Mouse (Mus musculus) forebrain, embryonic 10.5 days (tissue): ENCODE data around the gene Sv2b. TPM values are rescaled to one million over a fixed set of nuclear protein-coding genes. Genes with fewer than 3 reads are reported as not detected.
"Not testable (repeated sequence)": the region's sequence is repeated elsewhere in the genome, so short reads cannot be mapped to it uniquely, and the experiment has no call there.

Experiments used
- DNase-seq: peaks from one replicate; pipeline ENCODE4 v3.0.0-alpha.2; 2017; ENCODE audit warnings: low spot score; ENCODE audit errors: extremely low spot score
- H3K27ac ChIP-seq: fragments of 300-500 bp; sonication (generic); 2 replicates; pipeline ENCODE4 v1.5.1; 2016; ENCODE audit warnings: mild to moderate bottlenecking
- H3K27me3 ChIP-seq: fragments of 300-500 bp; sonication (generic); 2 replicates; pipeline ENCODE4 v1.6.1; 2016; ENCODE audit warnings: mild to moderate bottlenecking; ENCODE audit not compliant: poor library complexity, severe bottlenecking
- H3K36me3 ChIP-seq: fragments of 300-500 bp; sonication (generic); replicated peaks from 2 replicates; pipeline ENCODE4 v1.6.1; 2016; ENCODE audit warnings: mild to moderate bottlenecking, moderate library complexity
- H3K4me1 ChIP-seq: fragments of 300-500 bp; sonication (generic); 2 replicates; pipeline ENCODE4 v1.6.1; 2016
- H3K4me3 ChIP-seq: fragments of 300-500 bp; sonication (generic); 2 replicates; pipeline ENCODE4 v1.5.1; 2016; ENCODE audit warnings: mild to moderate bottlenecking, moderate library complexity
- H3K9me3 ChIP-seq: fragments of 300-500 bp; sonication (generic); 2 replicates; pipeline ENCODE4 v1.6.1; 2016; ENCODE audit warnings: mild to moderate bottlenecking, moderate library complexity
- WGBS: fragments of 180-500 bp; shearing (Covaris S2); methylation state at CpG from one replicate; pipeline ENCODE4 v1.1.7; 2016; 5-methylcytosine and 5-hydroxymethylcytosine counted together
- polyA plus RNA-seq: library from polyadenylated mRNA; unstranded; fragments of >200 nt; fragmentation: Nextera tagmentation; extraction: Ambion mirVana; gene quantifications from 2 replicates; pipeline ENCODE4 v1.2.1, GENCODE M21; 2016

Gene Sv2b
- polyA plus RNA-seq, 1 experiment from 2014 or later, result 1.1 TPM

DNA sequence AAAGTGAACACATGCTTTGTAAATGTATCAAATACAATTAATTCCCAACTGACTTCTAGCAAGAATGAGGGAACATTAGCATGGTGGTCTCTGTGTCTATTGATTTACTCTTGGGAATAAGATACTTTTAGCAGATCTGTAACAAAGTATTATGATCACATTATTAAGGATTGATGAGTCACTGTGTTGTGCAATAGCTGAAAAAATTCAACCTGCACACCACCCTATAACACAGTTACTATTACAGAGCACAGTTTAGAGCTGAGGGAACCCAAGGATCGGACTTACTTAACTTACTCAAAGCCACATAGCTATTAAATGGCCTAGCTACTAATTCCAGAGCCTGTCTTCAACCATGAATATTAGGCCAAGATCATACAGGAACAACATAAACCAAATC lies 72.7 kb downstream of the Sv2b start:
- 95% methylated on average over 1 of the region's 1 CpGs for WGBS
- H3K27me3 ChIP-seq, result peaks cover 13% of the 10 kb centered on the region
- no peak overlapping the region for H3K27ac ChIP-seq
- H3K4me3 ChIP-seq, result no peak overlapping the region
- no peaks in the 10 kb centered on the region for H3K9me3 ChIP-seq
- peaks cover 12% of the 10 kb centered on the region for H3K4me1 ChIP-seq
- DNase-seq, result no peak
- H3K36me3 ChIP-seq, result no peaks in the 10 kb centered on the region

DNA sequence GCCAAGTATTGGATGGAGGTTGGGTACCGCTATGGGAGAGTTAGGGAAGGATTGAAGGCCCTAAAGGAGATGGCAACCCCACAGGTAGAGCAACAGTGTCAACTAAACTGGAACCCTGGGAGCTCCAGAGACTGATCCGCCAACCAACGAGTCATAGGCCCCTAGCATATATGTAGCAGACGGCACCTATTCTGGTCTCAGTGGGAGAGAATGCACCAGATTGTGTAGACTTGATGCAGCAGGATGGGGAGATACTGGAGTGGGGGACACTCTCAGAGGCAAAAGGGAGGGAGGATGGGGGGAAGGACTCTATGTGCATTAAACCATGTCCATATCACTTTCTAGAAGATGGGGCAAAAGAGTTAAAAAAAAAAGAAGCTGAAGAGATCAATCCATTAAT lies 84.9 kb downstream of the Sv2b start:
- WGBS, result 95% methylated on average over 4 of the region's 4 CpGs
- Histone ChIP-seq H3K4me3 (no peak overlapping the region), H3K27ac (no peak overlapping the region), H3K36me3 (no peaks in the 10 kb centered on the region), H3K9me3 (peaks cover 4% of the 10 kb centered on the region; the same call in 1 of the 2 replicates), H3K27me3 (no peaks in the 10 kb centered on the region), H3K4me1 (no peaks in the 10 kb centered on the region)
- no peak for DNase-seq

DNA sequence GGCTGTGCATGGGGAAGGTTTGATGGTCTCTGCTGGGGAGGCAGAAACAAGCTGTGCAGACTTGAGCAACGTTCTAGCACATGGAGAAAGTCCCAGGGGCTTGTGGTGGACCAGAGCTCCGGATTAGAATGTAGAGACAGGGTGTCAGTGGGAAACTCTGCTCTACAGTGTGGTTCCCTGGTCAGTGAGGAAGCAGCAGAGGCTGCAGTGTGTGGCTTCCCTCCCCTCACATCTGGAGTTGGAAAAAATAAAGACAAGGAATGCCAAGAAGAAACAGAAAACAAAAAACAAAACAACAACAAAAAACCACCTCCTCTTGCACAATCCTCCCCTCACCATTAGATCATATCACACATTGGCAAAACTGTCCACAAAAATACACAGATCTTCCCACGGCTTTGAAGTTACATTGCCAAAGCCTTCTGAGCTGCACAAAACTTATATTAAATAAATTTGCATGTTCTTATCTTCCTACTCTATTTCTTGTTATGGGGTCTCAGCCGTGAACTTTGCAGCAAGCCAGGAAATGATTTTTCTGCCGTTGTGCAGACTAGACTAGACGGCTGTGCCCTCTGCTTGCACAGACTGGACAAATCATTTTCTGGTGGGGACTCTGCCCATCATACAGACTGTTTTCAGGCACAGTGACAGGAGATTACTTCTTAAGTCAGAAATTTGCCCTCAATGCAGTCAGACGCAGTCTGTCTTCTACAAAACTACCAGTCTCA lies 86.2 kb downstream of the Sv2b start:
- peaks cover 7% of the 10 kb centered on the region; the same call in 1 of the 2 replicates for H3K9me3 ChIP-seq
- no peaks in the 10 kb centered on the region for H3K27me3 ChIP-seq
- H3K4me3 ChIP-seq, result no peak overlapping the region
- DNase-seq, result no peak
- WGBS, result 77% methylated on average over 7 of the region's 7 CpGs
- no peak overlapping the region for H3K27ac ChIP-seq
- H3K4me1 ChIP-seq, result no peaks in the 10 kb centered on the region
- H3K36me3 ChIP-seq, result no peaks in the 10 kb centered on the region

DNA sequence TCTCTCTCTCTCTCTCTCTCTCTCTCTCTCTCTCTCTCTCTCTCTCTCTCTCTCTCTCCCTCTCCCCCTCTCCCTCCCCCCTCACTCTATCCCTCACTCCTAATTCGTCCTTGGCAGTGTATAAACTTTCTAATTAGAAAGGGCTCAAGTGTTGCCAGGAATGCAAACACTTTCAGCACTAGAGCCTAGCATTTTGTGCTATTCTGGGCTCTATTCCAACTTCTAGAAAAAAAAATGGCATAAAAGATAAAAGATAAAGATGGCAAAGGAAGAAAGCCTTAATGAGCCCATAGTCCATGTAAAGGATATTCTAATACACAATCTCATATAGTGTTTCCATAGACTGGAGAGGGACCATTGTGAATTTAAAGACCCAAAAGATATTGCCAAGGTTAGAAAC lies 88.3 kb downstream of the Sv2b start:
- H3K27me3 ChIP-seq, result no peaks in the 10 kb centered on the region
- H3K27ac ChIP-seq, result no peak overlapping the region
- no peaks in the 10 kb centered on the region for H3K4me1 ChIP-seq
- 48% methylated on average over 1 of the region's 1 CpGs for WGBS
- no peak for DNase-seq
- H3K36me3 ChIP-seq, result no peaks in the 10 kb centered on the region
- no peak overlapping the region for H3K4me3 ChIP-seq
- H3K9me3 ChIP-seq, result peaks cover 7% of the 10 kb centered on the region; the same call in 1 of the 2 replicates

DNA sequence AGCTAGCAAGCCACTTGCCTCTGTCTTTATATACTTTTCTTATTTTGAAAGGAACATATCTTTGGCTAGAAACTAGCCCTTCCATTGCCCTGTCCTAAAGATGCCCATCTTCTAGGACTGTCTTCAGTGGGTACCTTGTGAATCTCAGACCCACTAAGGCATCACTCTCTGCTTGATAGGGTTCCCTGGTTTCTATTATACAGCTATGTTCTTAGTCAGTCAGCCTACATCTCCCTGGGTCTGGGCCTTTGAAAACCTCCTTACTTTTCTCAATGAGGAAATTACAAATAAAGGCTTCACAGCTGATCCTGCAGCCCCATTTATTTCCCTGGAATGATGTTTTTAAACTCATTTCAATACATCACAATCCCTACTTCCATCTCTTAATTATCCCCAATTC lies 88.8 kb downstream of the Sv2b start:
- peaks cover 7% of the 10 kb centered on the region; the same call in 1 of the 2 replicates for H3K9me3 ChIP-seq
- H3K4me1 ChIP-seq, result no peaks in the 10 kb centered on the region
- H3K36me3 ChIP-seq, result no peaks in the 10 kb centered on the region
- H3K27ac ChIP-seq, result no peak overlapping the region
- H3K27me3 ChIP-seq, result no peaks in the 10 kb centered on the region
- no peak overlapping the region for H3K4me3 ChIP-seq
- DNase-seq, result no peak

DNA sequence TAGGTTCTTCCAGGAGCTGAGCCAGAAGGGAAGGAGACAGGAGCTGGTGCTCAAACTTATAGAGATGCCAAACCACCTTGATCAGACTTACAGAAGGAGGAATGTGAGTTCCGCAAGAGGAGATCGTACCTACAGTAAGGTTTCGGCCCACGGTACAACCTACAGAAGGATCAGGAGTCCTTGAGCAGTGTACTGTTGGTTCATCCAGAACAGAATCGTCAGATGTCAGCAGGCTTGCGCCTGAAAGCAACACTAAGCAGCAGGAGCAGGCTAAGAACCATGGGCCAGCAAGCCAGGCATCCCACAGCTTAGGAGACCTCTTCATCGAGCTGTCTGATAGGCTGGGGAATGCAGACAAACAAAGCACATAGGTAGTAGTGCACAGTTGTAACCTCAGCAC lies 92.9 kb downstream of the Sv2b start:
- Histone ChIP-seq H3K9me3 (peaks cover 7% of the 10 kb centered on the region; the same call in 1 of the 2 replicates), H3K27me3 (no peaks in the 10 kb centered on the region), H3K4me3 (no peak overlapping the region), H3K27ac (no peak overlapping the region), H3K4me1 (no peaks in the 10 kb centered on the region), H3K36me3 (no peaks in the 10 kb centered on the region)
- 89% methylated on average over 7 of the region's 7 CpGs for WGBS
- no peak for DNase-seq

DNA sequence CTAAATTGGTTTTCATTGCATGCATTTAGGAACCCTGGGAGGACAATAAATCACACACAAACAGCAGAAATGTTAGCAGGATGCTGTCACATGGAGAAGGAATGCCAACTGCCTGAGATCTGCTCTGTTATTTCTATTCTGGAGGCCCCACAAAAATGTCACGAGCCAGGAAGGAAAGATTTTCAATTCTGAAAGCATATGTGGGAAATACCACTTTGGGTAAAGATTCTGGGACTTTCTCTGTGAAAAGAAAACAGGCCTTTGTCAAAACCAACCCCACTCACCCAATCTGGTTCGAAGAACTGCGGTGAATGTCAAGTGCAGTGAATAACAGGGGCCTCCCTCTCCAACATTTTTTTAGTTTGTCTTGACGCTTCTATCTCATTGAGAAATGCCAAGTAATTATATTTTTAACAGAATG lies 99.8 kb downstream of the Sv2b start:
- Histone ChIP-seq H3K4me1 (peaks cover 12% of the 10 kb centered on the region), H3K36me3 (no peaks in the 10 kb centered on the region), H3K4me3 (no peak overlapping the region), H3K9me3 (no peaks in the 10 kb centered on the region), H3K27ac (no peak overlapping the region), H3K27me3 (0 out of 2 replicates have a peak, but pooled peaks cover 7% of the 10 kb centered on the region)
- DNase-seq, result no peak
- WGBS, result 63% methylated on average over 4 of the region's 4 CpGs

DNA sequence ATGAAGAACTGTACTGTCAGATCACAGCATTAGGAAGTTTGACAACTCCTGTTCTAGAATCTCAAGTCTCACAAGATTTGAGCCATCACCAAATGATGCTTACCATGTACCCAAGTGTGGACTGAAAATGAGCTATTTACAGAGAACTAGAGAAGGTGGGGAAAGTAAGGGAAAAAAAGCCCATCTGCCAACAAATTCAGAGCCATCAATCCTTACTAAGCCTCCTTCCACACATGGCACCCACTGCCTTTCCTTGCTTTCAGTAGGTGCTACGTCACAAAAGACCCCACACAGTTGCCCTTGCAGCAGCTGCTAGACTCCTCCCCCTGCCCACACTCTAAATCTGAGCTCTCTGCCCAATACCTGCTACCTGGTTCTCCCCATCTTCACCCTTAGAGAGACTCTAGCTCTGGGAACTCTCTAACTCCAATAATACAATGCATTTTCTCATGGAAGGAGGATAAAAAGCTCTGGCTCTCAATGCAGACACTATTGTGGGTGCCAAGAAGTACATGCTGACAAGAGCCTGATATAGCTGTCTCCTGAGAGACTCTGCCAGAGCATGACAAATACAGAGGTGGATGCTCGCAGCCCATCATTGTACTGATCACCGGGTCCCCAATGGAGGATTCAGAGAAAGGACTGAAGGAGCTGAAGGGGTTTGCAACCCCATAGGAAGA lies 101.0 kb downstream of the Sv2b start:
- 0 out of 2 replicates have a peak, but pooled peaks cover 7% of the 10 kb centered on the region for H3K27me3 ChIP-seq
- no peaks in the 10 kb centered on the region for H3K9me3 ChIP-seq
- H3K36me3 ChIP-seq, result no peaks in the 10 kb centered on the region
- H3K27ac ChIP-seq, result no peak overlapping the region
- H3K4me1 ChIP-seq, result peaks cover 12% of the 10 kb centered on the region
- H3K4me3 ChIP-seq, result no peak overlapping the region
- 90% methylated on average over 3 of the region's 3 CpGs for WGBS
- DNase-seq, result no peak

DNA sequence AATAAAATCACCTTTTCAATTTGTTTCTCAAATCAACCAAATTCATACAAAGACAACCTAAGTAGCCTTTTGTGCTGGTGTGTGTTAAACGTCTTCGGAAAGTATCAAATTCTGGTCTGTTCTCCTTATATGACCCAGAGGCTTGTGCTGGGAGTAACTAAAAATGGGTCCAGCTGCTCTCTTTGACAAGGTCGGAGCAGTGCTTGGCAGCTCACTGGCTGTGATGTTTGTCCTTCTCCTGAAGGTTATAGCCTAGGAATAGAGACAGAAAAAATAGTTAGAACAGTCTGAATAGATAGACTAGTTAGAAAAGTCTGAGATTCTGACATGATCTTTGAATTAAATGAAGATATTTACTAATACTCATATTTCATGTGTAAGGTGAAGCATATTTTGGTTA lies 102.4 kb downstream of the Sv2b start:
- Histone ChIP-seq H3K4me3 (no peak overlapping the region), H3K36me3 (no peaks in the 10 kb centered on the region), H3K27me3 (0 out of 2 replicates have a peak, but pooled peaks cover 7% of the 10 kb centered on the region), H3K4me1 (peaks cover 12% of the 10 kb centered on the region), H3K9me3 (no peaks in the 10 kb centered on the region), H3K27ac (no peak overlapping the region)
- DNase-seq, result no peak
- 90% methylated on average over 3 of the region's 3 CpGs for WGBS

DNA sequence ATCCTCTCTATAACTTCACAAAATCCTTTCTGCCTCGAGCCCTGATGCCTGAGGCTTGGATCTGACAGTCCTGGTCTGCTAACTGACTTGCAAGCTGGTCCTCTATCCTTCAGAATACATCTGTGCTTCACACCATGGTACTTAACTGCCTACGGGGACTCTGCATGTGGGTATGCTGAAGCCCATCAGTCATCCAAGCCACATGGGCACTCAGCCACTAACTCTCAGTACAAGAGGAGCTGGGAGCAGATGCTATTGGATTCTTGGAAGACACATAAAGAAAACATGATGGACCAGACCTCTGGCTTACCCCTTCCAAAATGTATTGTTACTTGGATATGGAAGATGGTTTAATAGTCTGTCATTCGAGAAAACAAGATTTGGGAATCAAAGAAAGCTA lies 103.7 kb downstream of the Sv2b start:
- no peak for DNase-seq
- no peak overlapping the region for H3K27ac ChIP-seq
- H3K4me1 ChIP-seq, result peaks cover 12% of the 10 kb centered on the region
- H3K9me3 ChIP-seq, result no peaks in the 10 kb centered on the region
- H3K36me3 ChIP-seq, result no peaks in the 10 kb centered on the region
- 0 out of 2 replicates have a peak, but pooled peaks cover 7% of the 10 kb centered on the region for H3K27me3 ChIP-seq
- 85% methylated on average over 3 of the region's 3 CpGs for WGBS
- H3K4me3 ChIP-seq, result no peak overlapping the region

DNA sequence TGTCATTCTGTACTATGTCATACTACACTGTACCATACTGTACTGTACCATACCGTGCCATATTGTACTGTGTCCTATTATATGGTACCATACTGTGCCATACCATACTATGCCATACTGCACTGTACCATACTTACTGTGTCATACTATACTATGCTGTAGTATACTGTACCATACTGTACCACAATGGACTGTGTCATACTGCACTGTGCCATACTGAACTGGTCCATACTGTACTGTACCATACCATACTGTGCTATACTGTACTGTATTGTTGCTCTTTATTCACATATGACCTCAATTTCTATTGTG lies 114.2 kb downstream of the Sv2b start:
- H3K36me3 ChIP-seq, H3K27me3 ChIP-seq, DNase-seq, H3K4me1 ChIP-seq, H3K9me3 ChIP-seq, H3K27ac ChIP-seq, H3K4me3 ChIP-seq: not testable (repeated sequence)
- 97% methylated on average over 1 of the region's 1 CpGs for WGBS

DNA sequence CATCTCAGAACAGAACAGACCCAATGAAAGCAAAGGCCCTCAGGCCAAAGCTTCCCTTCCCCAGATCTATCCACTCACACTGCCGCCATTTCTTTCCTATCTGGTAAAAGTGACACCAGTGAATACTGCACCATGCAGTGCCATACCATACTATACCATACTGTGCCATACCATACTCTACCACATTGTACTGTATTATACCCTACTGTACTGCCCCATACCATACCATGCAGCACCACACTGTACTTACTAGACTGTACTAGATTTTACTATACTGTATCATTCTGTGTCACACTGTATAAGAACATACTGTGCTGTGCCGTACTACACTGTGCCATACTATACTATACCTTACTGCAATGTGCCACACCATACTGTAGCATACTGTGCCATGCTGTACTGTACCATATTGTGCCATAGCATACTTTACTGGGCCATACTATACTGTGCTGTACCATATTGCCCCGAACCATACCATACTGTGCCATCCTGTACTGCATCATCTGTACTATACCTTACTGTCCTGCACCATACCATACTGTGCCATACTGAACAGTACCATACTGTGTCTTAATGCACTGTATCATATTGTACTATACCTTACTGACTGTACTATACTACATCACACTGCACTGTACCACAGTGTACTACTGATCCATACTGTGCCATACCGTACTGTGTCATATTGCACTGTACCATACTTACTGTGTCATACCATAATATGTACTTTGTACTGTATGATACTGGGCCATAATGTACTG lies 114.7 kb downstream of the Sv2b start:
- Histone ChIP-seq H3K27me3 (no peaks in the 10 kb centered on the region), H3K4me3 (no peak overlapping the region), H3K36me3 (no peaks in the 10 kb centered on the region), H3K9me3 (no peaks in the 10 kb centered on the region), H3K4me1 (no peaks in the 10 kb centered on the region), H3K27ac (no peak overlapping the region)
- 95% methylated on average over 4 of the region's 4 CpGs for WGBS
- no peak for DNase-seq

DNA sequence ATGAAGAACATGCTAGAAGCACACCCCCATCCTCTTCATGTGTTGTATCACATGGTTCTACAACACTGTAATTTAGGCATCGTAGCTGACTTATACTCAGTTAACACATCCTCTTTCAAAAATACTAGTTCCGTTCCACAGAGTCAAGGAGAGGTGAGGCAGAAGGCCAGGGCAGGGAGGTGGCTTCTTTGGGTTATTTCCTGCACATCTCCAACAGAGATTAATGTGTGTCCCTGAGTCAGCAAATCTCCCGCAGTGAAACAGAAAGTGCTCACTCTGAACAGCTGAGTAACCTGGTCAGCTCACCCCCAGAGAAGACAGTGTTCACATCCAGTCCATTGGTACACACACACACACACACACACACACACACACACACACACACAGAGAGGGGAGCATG lies 118.9 kb downstream of the Sv2b start:
- Histone ChIP-seq H3K36me3 (no peaks in the 10 kb centered on the region), H3K9me3 (no peaks in the 10 kb centered on the region), H3K27me3 (no peaks in the 10 kb centered on the region), H3K4me3 (no peak overlapping the region), H3K27ac (no peak overlapping the region), H3K4me1 (no peaks in the 10 kb centered on the region)
- WGBS, result 89% methylated on average over 3 of the region's 3 CpGs
- DNase-seq, result no peak
